Mouse (Mus musculus) embryonic facial prominence, embryonic 15.5 days (tissue): ENCODE results near the gene Tnfsf13. TPM values are rescaled to one million over a fixed set of nuclear protein-coding genes. Genes with fewer than 3 reads are reported as not detected.
"Not testable (repeated sequence)": the region's sequence is repeated elsewhere in the genome, so short reads cannot be mapped to it uniquely, and the experiment has no call there.

Source experiments
- ATAC-seq: fragments of 200-750 bp; cut with Nextera tagmentation; 2 replicates; pipeline ENCODE4 v1.8.0; 2017; ENCODE audit warnings: low read depth, moderate TSS enrichment; ENCODE audit not compliant: insufficient number of reproducible peaks, low FRiP score, low TSS enrichment
- H3K27ac ChIP-seq: fragments of 300-500 bp; sonication (generic); replicated peaks from 2 replicates; pipeline ENCODE4 v1.5.1; 2015; ENCODE audit warnings: mild to moderate bottlenecking, inconsistent platforms
- H3K27me3 ChIP-seq: fragments of 300-500 bp; sonication (generic); 2 replicates; pipeline ENCODE4 v1.6.1; 2015; ENCODE audit warnings: inconsistent platforms
- H3K36me3 ChIP-seq: fragments of 300-500 bp; sonication (generic); 2 replicates; pipeline ENCODE4 v1.6.1; 2015; ENCODE audit warnings: mild to moderate bottlenecking, inconsistent platforms
- H3K4me1 ChIP-seq: fragments of 300-500 bp; sonication (generic); 2 replicates; pipeline ENCODE4 v1.6.1; 2015; ENCODE audit warnings: inconsistent platforms
- H3K4me2 ChIP-seq: fragments of 300-500 bp; sonication (generic); replicated peaks from 2 replicates; pipeline ENCODE4 v1.6.1; 2015; ENCODE audit warnings: mild to moderate bottlenecking, inconsistent platforms
- H3K4me3 ChIP-seq: fragments of 300-500 bp; sonication (generic); replicated peaks from 2 replicates; pipeline ENCODE4 v1.5.1; 2015; ENCODE audit warnings: mild to moderate bottlenecking, inconsistent platforms
- H3K9ac ChIP-seq: fragments of 300-500 bp; sonication (generic); 2 replicates; pipeline ENCODE4 v1.6.1; 2015; ENCODE audit warnings: inconsistent platforms
- H3K9me3 ChIP-seq: fragments of 300-500 bp; sonication (generic); replicated peaks from 2 replicates; pipeline ENCODE4 v1.6.1; 2016; ENCODE audit warnings: inconsistent platforms
- WGBS: fragments of 180-500 bp; shearing (Covaris S2); methylation state at CpG from one replicate; pipeline ENCODE4 v1.1.7; 2015; 5-methylcytosine and 5-hydroxymethylcytosine counted together
- polyA plus RNA-seq: library from polyadenylated mRNA; unstranded; fragments of >200 nt; fragmentation: Nextera tagmentation; extraction: Ambion mirVana; gene quantifications from 2 replicates; pipeline ENCODE4 v1.2.1, GENCODE M21; 2015

Tnfsf13 gene
- polyA plus RNA-seq, result 1.0 and 1.1 TPM in 2 replicates

- H3K9me3 ChIP-seq, result no peaks in the 10 kb centered on the region
- ATAC-seq, result no peak
- no peak within 1 kb of the TSS for H3K9ac ChIP-seq
- peak within 1 kb of the TSS; percentile 97 for H3K27ac ChIP-seq
- H3K27me3 ChIP-seq, result no peaks in the 10 kb centered on the region
- no peaks in the 10 kb centered on the region for H3K36me3 ChIP-seq
- no peak within 1 kb of the TSS for H3K4me2 ChIP-seq
- 66% methylated on average over 10 of the region's 10 CpGs for WGBS
- no peak within 1 kb of the TSS for H3K4me3 ChIP-seq
- peaks cover 51% of the 10 kb centered on the region for H3K4me1 ChIP-seq
These were observed at the start of gene Tnfsf13 for GRCm38 (mm10) chr11:69685526-69686148. Gene Tnfsf13 (minus strand): TSS chr11:69685784.

DNA sequence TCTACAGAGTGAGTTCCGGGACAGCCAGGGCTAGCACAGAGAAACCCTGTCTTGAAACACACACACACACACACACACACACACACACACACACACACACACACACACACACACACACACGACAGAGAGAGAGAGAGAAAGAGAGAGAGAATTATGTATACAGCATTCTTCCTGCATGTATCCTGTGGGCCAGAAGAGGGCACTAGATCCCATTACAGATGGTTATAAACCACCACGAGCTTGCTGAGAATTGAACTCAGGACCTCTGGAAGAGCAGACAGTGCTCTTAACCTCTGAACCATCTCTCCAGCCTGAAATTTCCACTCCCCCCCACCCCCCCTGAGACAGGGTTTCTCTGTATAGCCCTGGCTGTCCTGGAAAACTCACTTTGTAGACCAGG, 45.8 kb upstream of the Tnfsf13 start:
- not testable (repeated sequence) for H3K9ac ChIP-seq, H3K4me2 ChIP-seq, ATAC-seq, H3K4me1 ChIP-seq, H3K27ac ChIP-seq, H3K9me3 ChIP-seq, H3K4me3 ChIP-seq, H3K27me3 ChIP-seq
- peaks cover 32% of the 10 kb centered on the region for H3K36me3 ChIP-seq
- 89% methylated on average over 2 of the region's 3 CpGs for WGBS

DNA sequence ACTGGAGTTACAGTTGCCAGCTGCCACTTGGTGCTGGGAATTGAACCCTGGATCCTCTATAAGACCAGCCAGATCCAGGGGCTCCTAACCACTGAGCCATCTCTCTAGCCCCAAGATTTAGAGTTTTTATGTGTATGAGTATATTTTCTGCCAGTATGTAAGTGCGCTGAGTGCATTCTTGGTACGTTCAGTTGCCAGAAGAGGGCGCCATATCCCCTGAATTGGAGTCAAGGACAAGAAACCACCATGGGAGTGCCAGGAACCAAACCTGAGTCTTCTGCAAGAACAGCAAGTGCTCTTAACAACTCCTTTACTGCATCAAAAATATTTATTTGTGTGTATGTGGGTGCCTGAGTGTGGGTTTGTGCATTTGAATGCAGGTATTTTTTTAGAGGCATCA, 43.5 kb upstream of the Tnfsf13 start:
- Histone ChIP-seq H3K4me1 (no peaks in the 10 kb centered on the region), H3K9ac (no peak overlapping the region), H3K4me3 (no peak overlapping the region), H3K27ac (no peak overlapping the region), H3K4me2 (no peak overlapping the region), H3K27me3 (no peaks in the 10 kb centered on the region), H3K9me3 (no peaks in the 10 kb centered on the region), H3K36me3 (peaks cover 8% of the 10 kb centered on the region)
- no peak for ATAC-seq
- WGBS, result 18% methylated on average over 3 of the region's 3 CpGs

GRCm38 (mm10) chr11:69725951-69726350, 40.4 kb upstream of the Tnfsf13 start:
- no peak overlapping the region for H3K27ac ChIP-seq
- no peak overlapping the region for H3K4me3 ChIP-seq
- no peak overlapping the region for H3K4me2 ChIP-seq
- no peak for ATAC-seq
- WGBS, result 37% methylated on average over 5 of the region's 5 CpGs
- no peak overlapping the region for H3K9ac ChIP-seq
- H3K9me3 ChIP-seq, result no peaks in the 10 kb centered on the region
- no peaks in the 10 kb centered on the region for H3K36me3 ChIP-seq
- H3K27me3 ChIP-seq, result no peaks in the 10 kb centered on the region
- H3K4me1 ChIP-seq, result no peaks in the 10 kb centered on the region

DNA sequence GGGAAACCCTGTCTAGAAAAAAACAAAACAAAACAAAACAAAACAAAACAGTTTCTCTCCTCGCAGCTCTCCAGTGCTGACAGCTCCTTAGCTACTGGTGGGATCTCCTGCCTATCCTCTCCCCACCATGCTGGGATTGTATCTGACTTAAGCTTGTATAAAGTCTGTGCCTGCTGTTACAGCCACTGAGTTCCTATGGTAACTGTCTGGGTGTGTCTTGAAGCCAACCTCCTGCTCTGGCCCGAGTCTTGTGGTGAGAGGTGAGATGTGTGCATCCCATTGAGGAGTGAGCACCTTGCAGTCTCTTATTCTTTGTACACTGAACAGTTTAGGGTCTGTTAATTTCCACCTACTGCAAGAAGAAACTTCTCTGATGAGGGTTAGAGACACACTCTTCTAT, 37.5 kb upstream of the Tnfsf13 start:
- ATAC-seq, result no peak
- H3K9ac ChIP-seq, result no peak overlapping the region
- 42% methylated on average over 2 of the region's 2 CpGs for WGBS
- H3K27me3 ChIP-seq, result no peaks in the 10 kb centered on the region
- no peak overlapping the region for H3K4me3 ChIP-seq
- no peak overlapping the region for H3K27ac ChIP-seq
- H3K4me1 ChIP-seq, result no peaks in the 10 kb centered on the region
- H3K9me3 ChIP-seq, result no peaks in the 10 kb centered on the region
- no peak overlapping the region for H3K4me2 ChIP-seq
- no peaks in the 10 kb centered on the region for H3K36me3 ChIP-seq

DNA sequence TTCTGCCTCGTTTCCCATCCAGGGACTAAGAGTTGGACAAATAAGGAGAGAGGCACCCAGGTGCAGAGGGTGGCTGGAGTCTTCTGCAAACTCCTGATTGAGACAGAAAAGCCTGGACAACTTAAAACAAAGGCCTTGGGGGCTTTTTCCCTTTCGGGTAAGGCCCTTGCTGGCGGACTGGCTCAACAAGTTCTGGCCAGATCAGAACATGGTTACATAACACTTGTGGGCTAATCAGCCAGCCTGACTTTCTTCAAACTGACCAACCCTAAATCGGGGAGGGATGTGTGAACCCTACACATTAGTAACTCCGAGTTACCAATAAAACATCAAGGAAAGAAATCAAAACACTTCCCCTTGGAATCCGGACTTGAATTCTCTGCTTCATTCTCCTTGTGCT, 35.3 kb upstream of the Tnfsf13 start:
- Histone ChIP-seq H3K27ac (no peak overlapping the region), H3K4me2 (no peak overlapping the region), H3K4me1 (no peaks in the 10 kb centered on the region), H3K4me3 (no peak overlapping the region), H3K9me3 (no peaks in the 10 kb centered on the region), H3K36me3 (no peaks in the 10 kb centered on the region), H3K9ac (no peak overlapping the region), H3K27me3 (no peaks in the 10 kb centered on the region)
- 63% methylated on average over 6 of the region's 6 CpGs for WGBS
- ATAC-seq, result no peak

- no peak for ATAC-seq
- no peaks in the 10 kb centered on the region for H3K36me3 ChIP-seq
- no peak overlapping the region for H3K4me2 ChIP-seq
- no peak overlapping the region for H3K9ac ChIP-seq
- H3K27ac ChIP-seq, result no peak overlapping the region
- 0 out of 2 replicates have a peak, but pooled peaks cover 5% of the 10 kb centered on the region for H3K4me1 ChIP-seq
- WGBS, result 74% methylated on average over 6 of the region's 6 CpGs
- H3K4me3 ChIP-seq, result no peak overlapping the region
- no peaks in the 10 kb centered on the region for H3K27me3 ChIP-seq
- no peaks in the 10 kb centered on the region for H3K9me3 ChIP-seq
These were observed 33.8 kb upstream of the Tnfsf13 start for GRCm38 (mm10) chr11:69719423-69719822.

DNA sequence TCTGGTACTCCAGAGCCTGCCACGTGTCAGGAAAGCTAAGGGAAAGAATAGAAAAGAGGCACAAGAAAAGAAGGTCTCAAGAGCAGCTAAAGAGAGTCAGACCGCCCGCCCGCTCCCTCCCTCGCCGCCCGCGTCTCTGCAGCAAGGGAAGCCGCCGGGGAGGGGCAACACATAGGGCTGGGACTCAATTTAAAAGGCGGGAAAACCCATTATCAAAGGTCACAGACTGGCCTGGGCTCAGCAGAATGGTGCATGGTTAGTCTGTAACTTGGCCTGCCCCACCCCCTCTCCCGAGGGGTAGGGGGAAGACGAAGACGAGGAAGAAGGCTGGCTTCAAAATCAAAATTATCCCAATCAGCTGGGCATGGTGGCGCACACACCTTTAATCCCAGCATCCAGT, 33.1 kb upstream of the Tnfsf13 start:
- Histone ChIP-seq H3K9me3 (no peaks in the 10 kb centered on the region), H3K4me1 (0 out of 2 replicates have a peak, but pooled peaks cover 5% of the 10 kb centered on the region), H3K27ac (no peak overlapping the region), H3K4me3 (no peak overlapping the region), H3K9ac (no peak overlapping the region), H3K27me3 (no peaks in the 10 kb centered on the region), H3K4me2 (0 out of 2 replicates have a peak overlapping the region, but pooled peaks have one; percentile 8), H3K36me3 (no peaks in the 10 kb centered on the region)
- 26% methylated on average over 15 of the region's 15 CpGs for WGBS
- ATAC-seq, result no peak

DNA sequence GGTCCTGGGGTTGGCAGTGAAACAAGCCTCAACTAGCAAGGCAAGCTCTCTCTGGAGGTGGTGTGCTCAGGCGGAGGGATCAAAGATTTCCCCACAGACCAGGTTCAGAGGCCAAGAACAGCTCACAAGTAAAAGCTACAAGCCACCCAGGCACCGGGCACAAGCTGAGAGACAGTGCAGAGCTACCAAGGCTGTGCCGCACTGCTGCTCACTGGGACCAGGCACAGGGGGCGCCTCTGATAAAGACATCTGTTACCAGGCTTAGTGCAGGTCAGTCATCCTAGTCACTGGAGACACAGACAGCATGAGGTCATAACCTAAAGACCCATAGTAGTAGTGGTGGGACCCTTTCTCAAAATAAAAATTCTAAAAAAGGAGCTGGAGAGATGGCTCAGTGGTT, 31.4 kb upstream of the Tnfsf13 start:
- 70% methylated on average over 4 of the region's 4 CpGs for WGBS
- Histone ChIP-seq H3K9me3 (no peaks in the 10 kb centered on the region), H3K27ac (no peak overlapping the region), H3K4me1 (0 out of 2 replicates have a peak, but pooled peaks cover 5% of the 10 kb centered on the region), H3K27me3 (no peaks in the 10 kb centered on the region), H3K36me3 (no peaks in the 10 kb centered on the region), H3K4me2 (no peak overlapping the region), H3K4me3 (no peak overlapping the region), H3K9ac (no peak overlapping the region)
- ATAC-seq, result no peak

- ATAC-seq, result no peak
- Histone ChIP-seq H3K4me3 (no peak overlapping the region), H3K9me3 (no peaks in the 10 kb centered on the region), H3K9ac (no peak overlapping the region), H3K27me3 (no peaks in the 10 kb centered on the region), H3K4me1 (0 out of 2 replicates have a peak, but pooled peaks cover 5% of the 10 kb centered on the region), H3K4me2 (no peak overlapping the region), H3K27ac (no peak overlapping the region), H3K36me3 (no peaks in the 10 kb centered on the region)
- 26% methylated on average over 5 of the region's 5 CpGs for WGBS
These were observed 30.3 kb upstream of the Tnfsf13 start for GRCm38 (mm10) chr11:69715929-69716328.

DNA sequence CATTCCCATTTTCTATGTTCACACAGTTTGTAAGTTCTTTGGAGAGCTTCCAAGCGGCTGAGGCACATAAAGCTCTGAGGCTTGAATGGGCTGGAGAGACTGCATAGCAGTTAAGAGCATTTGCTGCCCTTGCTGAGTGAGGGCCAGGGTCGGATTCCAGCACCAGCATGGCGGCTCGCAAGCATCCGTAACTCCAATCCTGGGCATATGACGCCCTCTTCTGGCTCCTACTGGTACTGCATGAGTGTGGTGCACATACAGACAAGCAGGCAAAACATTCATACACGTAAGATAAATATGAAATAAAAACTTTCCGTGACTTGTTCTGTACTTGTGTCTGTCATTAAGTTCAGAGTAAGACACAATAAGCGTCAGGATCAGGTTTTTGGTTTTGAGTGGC, 29.9 kb upstream of the Tnfsf13 start:
- Histone ChIP-seq H3K4me1 (0 out of 2 replicates have a peak, but pooled peaks cover 5% of the 10 kb centered on the region), H3K36me3 (no peaks in the 10 kb centered on the region), H3K9ac (no peak overlapping the region), H3K4me3 (no peak overlapping the region), H3K9me3 (no peaks in the 10 kb centered on the region), H3K27me3 (no peaks in the 10 kb centered on the region), H3K4me2 (no peak overlapping the region), H3K27ac (no peak overlapping the region)
- no peak for ATAC-seq
- WGBS, result 58% methylated on average over 9 of the region's 9 CpGs
